Mouse (Mus musculus): ENCODE results near the gene Pou4f1. TPM values are rescaled to one million over a fixed set of nuclear protein-coding genes. Genes with fewer than 3 reads are reported as not detected.
A peak's percentile ranks its signal among the peaks of the same experiment; 100 is the strongest.
"Not testable (repeated sequence)": the region's sequence is repeated elsewhere in the genome, so short reads cannot be mapped to it uniquely, and the experiment has no call there.

Pou4f1 gene
- polyA plus RNA-seq (2015; fragmentation: Nextera tagmentation; extraction: Ambion mirVana) = 0.16 and 0.35 TPM in 2 replicates

GRCm38 (mm10) chr14:104467966-104468622 is at the start of gene Pou4f1:
Gene Pou4f1 (minus strand): TSS chr14:104467999.
- Histone ChIP-seq H3K4me3 (ENCODE audit: low read depth, low read length) (peak within 1 kb of the TSS; percentile 47), H3K9me3 (ENCODE audit: low read length) (no peaks in the 10 kb centered on the region), H3K27me3 (replicated peaks; ENCODE audit: insufficient read depth, low read length) (peaks cover 90% of the 10 kb centered on the region), H3K4me1 (ENCODE audit: insufficient read depth, low read depth, low read length) (peaks cover 8% of the 10 kb centered on the region; the same call in 1 of the 2 replicates), H3K4me2 (replicated peaks; ENCODE audit: low read depth, low read length) (peak within 1 kb of the TSS; percentile 81), H3K27ac (ENCODE audit: low read length) (no peak within 1 kb of the TSS), H3K9ac (replicated peaks; ENCODE audit: low read depth) (no peak within 1 kb of the TSS), H3K36me3 (ENCODE audit: insufficient read depth, low read length) (no peaks in the 10 kb centered on the region)
- DNase-seq (ENCODE audit: low spot score) (peak; percentile 58), ATAC-seq (peak; percentile 89)
- under 1% methylated on average over 58 of the region's 62 CpGs for WGBS
- TF ChIP-seq CTCF (IDR thresholded peaks at IDR 0.05) (no peak), EP300 (IDR thresholded peaks at IDR 0.05) (no peak)

GRCm38 (mm10) chr14:104511664-104512063 is 43.9 kb upstream of the Pou4f1 start:
- no peak for DNase-seq (ENCODE audit: low spot score)
- Histone ChIP-seq H3K4me1 (ENCODE audit: insufficient read depth, low read depth, low read length) (no peaks in the 10 kb centered on the region), H3K4me2 (replicated peaks; ENCODE audit: low read depth, low read length) (no peak overlapping the region), H3K9me3 (ENCODE audit: low read length) (no peaks in the 10 kb centered on the region), H3K4me3 (ENCODE audit: low read depth, low read length) (no peak overlapping the region), H3K9ac (replicated peaks; ENCODE audit: low read depth) (no peak overlapping the region), H3K36me3 (ENCODE audit: insufficient read depth, low read length) (no peaks in the 10 kb centered on the region), H3K27ac (ENCODE audit: low read length) (no peak overlapping the region), H3K27me3 (replicated peaks; ENCODE audit: insufficient read depth, low read length) (no peaks in the 10 kb centered on the region)
- TF ChIP-seq CTCF (IDR thresholded peaks at IDR 0.05) (no peak), EP300 (IDR thresholded peaks at IDR 0.05) (no peak)
- no peak for ATAC-seq
- WGBS = 70% methylated on average over 1 of the region's 1 CpGs

GRCm38 (mm10) chr14:104502761-104503160 is 35.0 kb upstream of the Pou4f1 start:
- H3K36me3 ChIP-seq (ENCODE audit: insufficient read depth, low read length); H3K9me3 ChIP-seq (ENCODE audit: low read length); DNase-seq (ENCODE audit: low spot score); H3K4me3 ChIP-seq (ENCODE audit: low read depth, low read length); H3K4me1 ChIP-seq (ENCODE audit: insufficient read depth, low read depth, low read length); H3K9ac ChIP-seq (replicated peaks; ENCODE audit: low read depth); H3K27me3 ChIP-seq (replicated peaks; ENCODE audit: insufficient read depth, low read length); H3K27ac ChIP-seq (ENCODE audit: low read length); H3K4me2 ChIP-seq (replicated peaks; ENCODE audit: low read depth, low read length); ATAC-seq: not testable (repeated sequence)
- 82% methylated on average over 3 of the region's 3 CpGs for WGBS

- 92% methylated on average over 8 of the region's 8 CpGs for WGBS
- Histone ChIP-seq H3K27me3 (replicated peaks; ENCODE audit: insufficient read depth, low read length) (0 out of 2 replicates have a peak, but pooled peaks cover 4% of the 10 kb centered on the region), H3K9me3 (ENCODE audit: low read length) (no peaks in the 10 kb centered on the region), H3K4me1 (ENCODE audit: insufficient read depth, low read depth, low read length) (no peaks in the 10 kb centered on the region), H3K9ac (replicated peaks; ENCODE audit: low read depth) (no peak overlapping the region), H3K4me3 (ENCODE audit: low read depth, low read length) (no peak overlapping the region), H3K36me3 (ENCODE audit: insufficient read depth, low read length) (peaks cover 10% of the 10 kb centered on the region; the same call in 1 of the 2 replicates), H3K4me2 (replicated peaks; ENCODE audit: low read depth, low read length) (no peak overlapping the region), H3K27ac (ENCODE audit: low read length) (no peak overlapping the region)
- TF ChIP-seq CTCF (IDR thresholded peaks at IDR 0.05) (no peak), EP300 (IDR thresholded peaks at IDR 0.05) (no peak)
- no peak for ATAC-seq
- DNase-seq (ENCODE audit: low spot score) = no peak
Observed at GRCm38 (mm10) chr14:104479751-104480150, 12.0 kb upstream of the Pou4f1 start.

- TF ChIP-seq EP300 (IDR thresholded peaks at IDR 0.05) (no peak), CTCF (IDR thresholded peaks at IDR 0.05) (no peak)
- Histone ChIP-seq H3K9ac (replicated peaks; ENCODE audit: low read depth) (no peak overlapping the region), H3K27me3 (replicated peaks; ENCODE audit: insufficient read depth, low read length) (peaks cover 15% of the 10 kb centered on the region; the same call in 1 of the 2 replicates), H3K27ac (ENCODE audit: low read length) (no peak overlapping the region), H3K4me3 (ENCODE audit: low read depth, low read length) (no peak overlapping the region), H3K4me2 (replicated peaks; ENCODE audit: low read depth, low read length) (no peak overlapping the region), H3K4me1 (ENCODE audit: insufficient read depth, low read depth, low read length) (0 out of 2 replicates have a peak, but pooled peaks cover 6% of the 10 kb centered on the region), H3K9me3 (ENCODE audit: low read length) (no peaks in the 10 kb centered on the region), H3K36me3 (ENCODE audit: insufficient read depth, low read length) (peaks cover 9% of the 10 kb centered on the region; the same call in 1 of the 2 replicates)
- no peak for ATAC-seq
- WGBS = 87% methylated on average over 5 of the region's 5 CpGs
- DNase-seq (ENCODE audit: low spot score) = no peak
Observed at GRCm38 (mm10) chr14:104478593-104478992, 10.8 kb upstream of the Pou4f1 start.

GRCm38 (mm10) chr14:104477616-104478015 is 9.8 kb upstream of the Pou4f1 start:
- DNase-seq (ENCODE audit: low spot score) = no peak
- Histone ChIP-seq H3K4me2 (replicated peaks; ENCODE audit: low read depth, low read length) (no peak overlapping the region), H3K27me3 (replicated peaks; ENCODE audit: insufficient read depth, low read length) (peaks cover 23% of the 10 kb centered on the region), H3K4me3 (ENCODE audit: low read depth, low read length) (no peak overlapping the region), H3K36me3 (ENCODE audit: insufficient read depth, low read length) (peaks cover 9% of the 10 kb centered on the region; the same call in 1 of the 2 replicates), H3K27ac (ENCODE audit: low read length) (no peak overlapping the region), H3K9ac (replicated peaks; ENCODE audit: low read depth) (no peak overlapping the region), H3K9me3 (ENCODE audit: low read length) (no peaks in the 10 kb centered on the region), H3K4me1 (ENCODE audit: insufficient read depth, low read depth, low read length) (0 out of 2 replicates have a peak, but pooled peaks cover 13% of the 10 kb centered on the region)
- TF ChIP-seq CTCF (IDR thresholded peaks at IDR 0.05) (no peak), EP300 (IDR thresholded peaks at IDR 0.05) (no peak)
- no peak for ATAC-seq
- WGBS = 95% methylated on average over 8 of the region's 8 CpGs
